Mouse (Mus musculus) bone marrow, adult 2 months (tissue): ENCODE results near the gene Pigv. TPM values are rescaled to one million over a fixed set of nuclear protein-coding genes. Genes with fewer than 3 reads are reported as not detected.
A peak's percentile ranks its signal among the peaks of the same experiment; 100 is the strongest.

Experiments
- H3K27ac ChIP-seq: fragments of 200-500 bp; 2 replicates; pipeline ENCODE4 v1.5.1; 2012; ENCODE audit warnings: low read depth, mild to moderate bottlenecking, control low read depth, inconsistent platforms, low read length; ENCODE audit not compliant: control insufficient read depth, poor library complexity, insufficient read depth
- H3K4me1 ChIP-seq: fragments of 200-500 bp; 2 replicates; pipeline ENCODE4 v1.6.1; 2011; ENCODE audit warnings: low read length; ENCODE audit not compliant: control insufficient read depth, insufficient read depth
- H3K4me3 ChIP-seq: fragments of 200-500 bp; replicated peaks from 2 replicates; pipeline ENCODE3; 2011; ENCODE audit warnings: mild to moderate bottlenecking, low read depth, low read length, control low read depth; ENCODE audit not compliant: control insufficient read depth
- CTCF ChIP-seq: fragments of 200-500 bp; IDR thresholded peaks from 2 replicates; pipeline ENCODE4 v1.5.1; 2011; ENCODE audit warnings: low read length, control low read depth; ENCODE audit not compliant: control insufficient read depth, insufficient read depth
- POLR2A ChIP-seq: fragments of 200-500 bp; IDR thresholded peaks from 2 replicates; pipeline ENCODE4 v1.6.1; 2011; ENCODE audit warnings: low read depth, mild to moderate bottlenecking, control low read depth, low read length, borderline replicate concordance; ENCODE audit not compliant: control insufficient read depth
- WGBS: fragments of 180-500 bp; shearing (Covaris S2); methylation state at CpG from one replicate; pipeline ENCODE4 v1.1.7; 2018; 5-methylcytosine and 5-hydroxymethylcytosine counted together
- polyA plus RNA-seq: library from polyadenylated mRNA; stranded (reverse); fragments of >200 nt; gene quantifications from 2 replicates; pipeline ENCODE4 v1.2.4, GENCODE M21; 2011; ENCODE audit warnings: low replicate concordance; ENCODE audit not compliant: missing spikeins, insufficient read depth, insufficient read length

Pigv gene
- polyA plus RNA-seq, 1 experiment: 10.4 TPM

- H3K4me1 ChIP-seq: no peaks in the 10 kb centered on the region; the same call in 1 of the 2 replicates
- TF ChIP-seq POLR2A (no peak), CTCF (peak; percentile 11; the same call in 1 of the 2 replicates)
- H3K27ac ChIP-seq: no peak overlapping the region
- no peak overlapping the region for H3K4me3 ChIP-seq
- WGBS: 96% methylated on average over 7 of the region's 7 CpGs
Measured at GRCm38 (mm10) chr4:133612416-133612815, 60.0 kb downstream of the Pigv start.

DNA sequence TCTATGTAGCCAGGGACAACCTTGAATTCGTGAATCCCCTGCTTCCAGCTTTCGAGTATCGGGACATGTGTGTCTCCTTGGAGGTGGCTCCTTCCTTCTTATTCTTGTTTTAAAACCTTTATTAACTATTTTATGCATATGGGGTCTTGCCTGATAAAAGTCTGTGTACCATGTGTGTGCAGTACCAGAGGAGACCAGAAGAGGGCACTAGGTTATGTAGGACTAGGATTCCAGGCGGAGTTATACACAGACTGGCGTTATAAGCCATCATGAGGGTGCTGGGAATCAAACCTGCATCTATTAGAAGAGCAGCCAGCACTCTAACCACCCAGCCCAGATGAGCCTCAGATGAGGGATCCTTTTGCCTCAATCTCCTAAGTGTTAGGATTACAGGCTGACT lies 60.6 kb downstream of the Pigv start:
- TF ChIP-seq POLR2A: no peak
- no peak for TF ChIP-seq CTCF
- WGBS: 95% methylated on average over 5 of the region's 5 CpGs
- Histone ChIP-seq H3K27ac (no peak overlapping the region), H3K4me3 (no peak overlapping the region), H3K4me1 (no peaks in the 10 kb centered on the region; the same call in 1 of the 2 replicates)

Other genes with a start within 250 kb of the Pigv start
- not detected in 2 replicates for gene Tent5b, start 192.5 kb downstream of the Pigv start, polyA plus RNA-seq
- gene Trnp1, start 174.1 kb downstream of the Pigv start, polyA plus RNA-seq: 3.9 TPM in 1 of 2 replicates, not detected in the other
- gene Kdf1, start 153.7 kb downstream of the Pigv start, polyA plus RNA-seq: 1.2 TPM in 1 of 2 replicates, not detected in the other
- 84.4 and 84.5 TPM in 2 replicates for gene Nudc, start 126.7 kb downstream of the Pigv start, polyA plus RNA-seq
- gene Nr0b2, start 119.3 kb downstream of the Pigv start, polyA plus RNA-seq: not detected in 2 replicates
- 3.8 and 12.2 TPM in 2 replicates for gene Gpatch3, start 97.9 kb downstream of the Pigv start, polyA plus RNA-seq
- gene Gpn2, start 88.3 kb downstream of the Pigv start, polyA plus RNA-seq: 10.5 and 15.9 TPM in 2 replicates
- gene Sfn, start 70.5 kb downstream of the Pigv start, polyA plus RNA-seq: 10.3 and 19.0 TPM in 2 replicates
- gene Zdhhc18, start 22.5 kb downstream of the Pigv start, polyA plus RNA-seq: 23.6 and 39.6 TPM in 2 replicates
- 38.2 and 76.0 TPM in 2 replicates for gene Arid1a, start 84.1 kb upstream of the Pigv start, polyA plus RNA-seq
- gene Rps6ka1, start 215.2 kb upstream of the Pigv start, polyA plus RNA-seq: 36.1 and 79.3 TPM in 2 replicates